Mouse (Mus musculus) thymus, adult 18-20 months (tissue): ENCODE measurements around the gene Mindy4.

ENCODE experiments used
- DNase-seq, 2 experiments: peaks; one replicate each; pipeline ENCODE4 v3.0.0; 2022; ENCODE audit warnings: mixed read lengths in 2 of 2

The Mindy4 gene

DNA sequence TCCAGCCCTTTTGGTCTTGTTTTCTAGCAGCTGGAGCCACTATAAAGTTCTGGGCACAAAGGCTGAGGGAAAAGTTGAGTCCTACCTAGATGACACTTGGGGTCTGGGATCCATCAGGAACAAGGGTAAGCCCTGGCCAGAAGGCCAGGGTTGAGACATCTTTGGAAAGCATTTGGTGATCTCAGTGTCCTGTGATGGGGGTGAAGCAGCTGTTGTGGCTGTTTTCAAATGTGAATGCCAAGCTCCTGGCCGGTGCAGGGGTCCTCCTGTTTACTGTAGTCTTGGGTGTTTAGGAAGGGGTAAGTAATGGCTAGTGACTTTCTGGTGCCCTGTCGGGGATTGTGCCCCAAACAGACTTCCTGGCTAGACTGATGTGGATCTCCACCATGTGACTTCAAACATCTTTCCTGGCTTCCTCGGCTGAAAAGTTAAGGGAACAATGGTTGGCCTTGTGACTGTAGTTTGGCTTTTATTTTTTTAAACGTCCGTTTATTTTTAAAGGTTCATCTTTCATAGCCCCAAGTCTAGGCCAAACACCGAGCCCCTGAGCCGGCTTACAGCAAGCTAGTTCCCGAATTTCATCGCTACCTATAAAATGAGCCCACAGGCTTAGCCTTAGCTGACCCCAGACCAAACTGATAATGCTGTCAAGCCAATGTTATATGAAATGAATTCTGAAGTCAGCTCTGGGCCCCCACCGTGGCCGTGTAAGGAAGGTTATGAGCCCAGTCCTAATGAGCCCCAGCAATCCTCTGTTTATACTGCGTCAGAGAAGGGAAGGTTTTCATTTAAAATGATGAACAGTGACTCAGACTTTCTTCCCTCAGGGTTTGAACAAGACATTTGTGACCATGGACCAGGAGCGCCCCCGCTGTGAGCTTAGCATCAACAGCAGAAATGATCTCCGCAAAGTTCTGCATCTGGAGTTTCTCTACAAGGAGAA lies 7.5 kb downstream of the Mindy4 start:
- DNase-seq = no peak

DNA sequence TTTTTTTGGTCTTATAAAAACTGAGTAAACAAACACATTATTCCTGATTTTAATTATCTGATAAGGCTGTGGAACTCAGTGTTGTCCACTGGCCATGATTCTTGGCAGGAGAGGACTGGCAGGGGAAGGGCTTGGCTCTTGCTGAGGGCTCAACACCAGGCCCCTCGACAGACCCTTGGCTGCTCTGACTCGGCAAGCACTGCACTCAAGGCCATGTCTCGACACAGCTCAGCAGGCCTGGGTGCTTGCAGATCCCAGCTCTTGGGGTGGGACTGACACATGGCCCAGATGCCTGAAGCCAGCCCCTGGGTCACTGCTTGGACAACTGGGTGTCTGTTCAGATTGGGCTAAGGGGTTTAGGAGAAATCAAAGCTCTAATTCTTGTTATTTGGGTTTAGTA lies 11.4 kb downstream of the Mindy4 start:
- DNase-seq = no peak

DNA sequence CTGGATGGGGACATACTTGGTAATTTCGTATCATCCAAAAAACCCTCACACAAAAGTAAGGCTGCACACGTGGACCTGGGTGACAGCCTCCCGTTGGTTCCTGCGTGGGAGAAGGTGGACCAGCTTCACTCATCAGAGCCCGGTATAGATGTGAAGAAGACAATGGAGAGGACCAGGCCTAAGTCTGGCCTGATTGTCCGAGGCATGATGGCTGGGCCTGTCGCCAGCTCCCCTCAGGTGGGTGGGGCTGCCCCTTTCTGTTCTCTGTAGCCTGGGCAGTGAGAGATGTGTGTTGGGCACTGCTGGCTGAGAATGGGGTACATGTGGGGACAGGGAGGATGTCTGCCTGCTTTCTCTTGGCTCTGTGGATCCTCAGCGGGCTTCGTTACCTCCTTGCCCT lies 15.0 kb downstream of the Mindy4 start:
- DNase-seq = no peak

DNA sequence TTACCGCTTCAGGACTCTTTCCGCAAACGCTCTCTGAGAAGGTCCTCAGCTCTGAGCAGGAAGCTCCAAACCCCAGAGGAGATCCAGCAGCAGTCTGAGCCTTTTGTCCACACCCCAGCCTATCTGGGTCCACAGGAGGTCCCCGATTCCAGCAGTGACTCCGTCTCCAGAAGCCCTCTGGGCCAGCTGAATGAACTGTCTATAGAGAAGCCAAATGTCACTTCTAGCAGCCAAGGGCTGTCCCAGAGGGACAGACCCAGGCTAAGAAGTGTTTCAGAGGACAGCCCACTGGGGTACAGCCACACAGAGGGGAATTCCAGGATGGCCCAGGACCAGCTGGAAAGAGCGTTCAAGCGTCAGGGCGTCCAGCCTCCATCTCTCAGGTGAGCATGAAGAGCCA lies 20.8 kb downstream of the Mindy4 start:
- no peak for DNase-seq

DNA sequence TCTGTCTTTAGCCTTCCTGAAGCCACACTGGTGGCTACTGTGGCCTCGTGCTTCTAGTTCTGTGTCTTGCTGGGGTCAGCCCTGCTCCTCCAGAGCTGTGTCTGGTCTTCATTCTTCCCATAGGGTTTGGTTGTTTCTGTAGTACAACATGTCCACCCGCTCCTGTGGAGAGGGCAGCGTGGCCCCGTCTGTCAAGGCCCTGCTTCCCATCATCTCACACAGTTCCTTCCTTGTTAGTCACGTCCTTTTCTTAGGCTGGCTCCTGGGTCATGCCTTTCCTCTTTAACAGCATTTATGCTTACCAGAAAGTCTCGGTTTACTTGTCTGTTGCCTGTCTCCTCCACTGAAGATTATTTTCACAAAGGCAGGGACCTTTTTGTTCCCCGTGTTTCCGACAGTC lies 26.9 kb downstream of the Mindy4 start:
- no peak for DNase-seq

DNA sequence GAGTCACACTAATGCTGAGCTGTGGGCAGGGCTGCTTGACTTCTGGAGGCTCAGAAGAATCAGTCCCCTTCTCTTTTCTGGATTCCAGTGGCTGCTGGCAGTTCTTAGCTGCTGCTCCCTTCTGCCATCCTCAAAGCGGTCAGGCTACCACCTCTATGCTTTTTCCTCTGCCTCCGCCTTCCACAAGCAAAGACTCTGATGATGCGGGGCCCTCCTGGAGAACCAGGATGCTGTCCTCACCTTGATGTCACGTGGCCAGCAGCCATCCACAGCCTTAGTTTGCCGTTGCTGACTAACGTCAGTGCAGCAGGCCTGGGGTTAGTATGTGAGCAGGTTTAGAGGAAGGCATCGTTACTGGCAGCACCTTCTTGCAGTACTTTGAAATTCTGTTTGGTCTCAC lies 28.9 kb downstream of the Mindy4 start:
- DNase-seq = no peak

DNA sequence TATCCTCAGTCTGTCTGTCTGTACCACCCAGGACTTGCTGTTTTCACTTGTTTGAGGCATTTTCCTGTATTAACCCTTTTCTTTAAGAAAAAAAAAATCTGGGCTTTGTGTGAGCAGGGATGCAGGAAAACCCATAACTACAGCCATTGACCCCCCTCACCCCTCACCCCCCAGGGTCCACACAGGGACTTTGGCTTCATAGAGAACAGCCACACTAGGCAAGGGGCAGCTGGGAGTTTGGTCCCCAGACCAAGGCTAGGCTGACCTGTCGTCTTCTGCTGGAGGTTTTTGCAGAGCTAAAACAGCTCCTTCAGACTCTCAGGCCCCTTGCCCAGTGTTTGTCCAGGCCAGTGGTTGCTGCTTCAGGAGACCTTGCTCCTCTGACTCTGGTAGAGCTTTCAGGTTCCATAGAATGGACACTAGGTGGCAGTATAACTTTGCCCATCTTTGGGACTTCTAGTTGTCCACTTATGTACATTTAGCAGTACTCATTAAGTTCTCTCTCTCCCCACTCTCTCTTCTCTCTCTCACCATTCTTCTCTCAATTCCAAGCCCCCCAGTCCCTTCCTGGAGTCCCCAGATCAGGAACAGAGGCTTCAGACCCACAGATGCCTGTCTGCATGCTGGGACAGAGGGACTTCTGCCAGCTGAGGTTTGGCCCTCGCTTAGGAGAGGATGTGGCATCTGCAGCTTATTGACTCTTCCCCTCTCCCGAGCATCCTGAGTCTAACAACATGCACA lies 29.5 kb downstream of the Mindy4 start:
- no peak for DNase-seq

DNA sequence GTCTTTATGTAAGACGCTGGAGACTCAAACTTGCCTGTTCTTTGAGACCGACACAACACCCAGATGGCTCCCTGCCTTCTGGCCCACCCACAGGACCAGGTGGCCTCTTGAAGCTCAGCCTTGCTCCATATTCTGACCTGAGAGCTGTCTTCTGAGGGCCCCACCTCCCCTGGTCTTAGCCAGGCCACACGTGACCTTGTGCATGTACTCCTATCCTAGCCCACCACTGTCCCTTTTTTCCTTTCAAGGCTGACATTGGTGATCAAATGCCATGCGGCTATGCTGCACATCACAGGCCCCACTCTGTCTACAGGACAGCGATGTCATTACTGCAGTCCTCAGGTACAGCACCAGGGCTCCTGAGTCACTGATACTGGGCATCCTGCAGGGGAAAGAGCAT lies 30.1 kb downstream of the Mindy4 start:
- DNase-seq = no peak

DNA sequence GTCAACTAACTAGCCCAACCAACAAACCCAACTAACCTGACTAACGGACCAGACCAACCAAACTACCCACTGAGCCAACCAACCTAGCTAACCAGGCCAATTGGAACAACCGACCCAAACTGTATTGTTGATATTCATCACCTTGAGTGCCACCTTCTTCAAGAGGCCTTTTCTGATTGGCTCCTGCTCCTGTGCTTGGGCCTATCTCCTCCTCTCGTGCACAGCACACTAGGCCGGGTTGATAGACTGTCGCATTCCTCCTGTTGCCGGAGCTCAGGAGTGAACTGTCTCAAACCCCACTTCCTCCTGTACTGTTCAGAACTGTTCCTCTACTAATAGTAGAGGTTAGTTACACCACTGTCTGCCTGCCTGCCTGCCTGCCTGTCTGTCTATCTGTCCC lies 31.5 kb downstream of the Mindy4 start:
- DNase-seq = no peak

DNA sequence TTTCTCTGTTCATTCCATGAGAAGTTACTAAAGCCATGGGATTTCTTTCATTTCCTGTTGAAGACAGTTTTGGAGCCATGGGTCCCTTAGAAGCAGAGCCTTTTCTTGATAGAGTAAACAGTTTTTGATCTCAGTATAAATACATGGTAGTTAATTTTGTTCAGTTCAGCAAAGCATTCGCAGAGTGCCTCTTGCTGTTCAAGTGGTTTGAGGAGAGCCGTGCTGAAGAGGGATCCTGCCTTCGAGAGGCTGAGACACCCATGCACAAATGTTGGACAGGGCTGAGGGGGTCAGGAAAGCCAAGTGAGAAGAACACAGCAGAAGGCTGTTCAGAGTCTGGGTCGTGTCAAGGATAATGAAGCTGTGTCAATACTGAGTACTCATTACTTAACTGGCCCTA lies 32.5 kb downstream of the Mindy4 start:
- no peak for DNase-seq

DNA sequence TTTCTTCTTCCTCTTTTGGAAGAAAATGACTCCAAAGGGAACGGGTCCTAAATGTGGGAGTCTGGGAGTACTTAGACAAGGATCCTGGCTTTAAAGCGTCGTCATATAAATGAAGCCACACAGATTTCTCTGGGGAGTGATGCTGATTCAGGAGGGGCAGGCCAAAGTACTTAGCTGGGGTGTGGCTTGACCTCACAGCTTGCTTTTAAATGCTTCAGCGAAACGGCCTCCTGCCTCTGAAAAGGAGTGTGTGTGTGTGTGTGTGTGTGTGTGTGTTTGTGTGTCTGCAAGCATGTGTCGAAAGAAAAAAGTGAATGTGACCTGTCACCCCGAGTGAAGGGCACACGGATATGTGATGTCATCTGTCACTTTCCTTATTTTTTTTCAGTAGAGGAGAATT lies 36.7 kb downstream of the Mindy4 start:
- DNase-seq = no peak

DNA sequence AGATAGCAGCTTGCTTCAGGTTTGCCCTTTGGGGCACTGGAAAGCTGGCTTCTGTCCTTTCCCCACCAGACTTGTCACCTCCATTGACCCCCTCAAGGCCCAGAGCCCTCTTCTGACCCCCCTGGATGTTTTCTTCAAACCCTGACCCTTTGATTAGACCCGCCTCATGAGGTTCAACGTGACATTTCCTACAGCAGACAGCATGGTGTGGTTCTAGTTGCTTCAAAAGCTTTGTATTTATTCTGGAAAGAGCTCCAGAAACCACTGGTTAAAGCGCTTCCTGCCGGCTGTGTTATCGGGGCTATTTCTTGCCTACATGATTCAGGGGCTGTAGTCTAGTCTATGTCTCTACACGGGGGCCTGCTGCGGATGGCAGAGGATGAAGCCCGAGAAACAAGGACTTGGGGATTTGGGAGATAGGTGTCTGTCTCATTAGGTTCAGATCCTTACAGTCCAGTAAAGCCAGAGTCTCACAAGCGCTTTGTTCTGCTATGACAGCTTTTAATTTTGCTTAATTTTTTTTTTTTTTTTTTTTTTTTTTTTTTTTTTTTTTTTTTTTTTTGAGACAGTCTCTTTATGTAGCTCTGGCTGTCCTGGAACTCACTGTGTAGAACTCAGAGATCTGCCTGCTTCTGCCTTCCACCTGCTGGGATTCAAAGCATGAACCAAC lies 37.5 kb downstream of the Mindy4 start:
- no peak for DNase-seq

DNA sequence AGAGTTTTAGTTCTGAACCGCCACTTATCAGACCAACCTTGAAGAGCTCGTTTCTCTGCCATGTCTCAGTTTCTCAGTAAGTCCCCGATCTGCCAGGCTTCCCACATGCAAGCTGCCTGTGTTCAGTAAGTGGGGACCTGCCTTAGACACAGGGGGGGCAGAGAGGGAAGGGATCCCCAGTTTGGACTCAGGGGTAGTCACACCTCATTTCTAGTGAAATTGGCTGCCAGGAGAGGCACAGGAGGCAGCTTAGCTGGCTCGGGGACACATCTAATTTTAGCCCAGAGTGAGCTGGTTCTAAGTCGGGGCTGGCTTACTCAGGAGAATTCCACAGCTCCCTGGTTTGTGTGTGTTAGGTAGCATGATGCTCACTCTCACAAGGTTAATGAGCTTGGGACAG lies 38.3 kb downstream of the Mindy4 start:
- no peak for DNase-seq

DNA sequence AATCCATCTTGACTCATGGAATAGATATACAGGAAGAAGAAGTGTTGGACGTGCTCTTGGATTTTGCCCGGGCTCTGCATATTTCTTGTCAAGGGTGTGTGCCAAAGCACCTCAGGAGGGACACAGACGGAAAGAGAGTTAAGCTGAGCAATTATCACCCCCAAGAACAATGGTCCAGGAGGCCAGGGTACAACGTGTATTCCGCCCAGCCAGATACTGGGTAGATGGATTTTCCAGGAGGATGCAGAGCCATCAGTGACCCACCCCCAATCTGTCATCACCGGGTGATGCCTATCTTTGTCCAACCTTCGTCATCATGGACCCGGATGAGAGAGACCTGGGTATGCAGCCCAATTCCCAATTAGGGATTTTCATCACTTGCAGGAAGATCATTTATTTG lies 42.5 kb downstream of the Mindy4 start:
- DNase-seq = no peak

DNA sequence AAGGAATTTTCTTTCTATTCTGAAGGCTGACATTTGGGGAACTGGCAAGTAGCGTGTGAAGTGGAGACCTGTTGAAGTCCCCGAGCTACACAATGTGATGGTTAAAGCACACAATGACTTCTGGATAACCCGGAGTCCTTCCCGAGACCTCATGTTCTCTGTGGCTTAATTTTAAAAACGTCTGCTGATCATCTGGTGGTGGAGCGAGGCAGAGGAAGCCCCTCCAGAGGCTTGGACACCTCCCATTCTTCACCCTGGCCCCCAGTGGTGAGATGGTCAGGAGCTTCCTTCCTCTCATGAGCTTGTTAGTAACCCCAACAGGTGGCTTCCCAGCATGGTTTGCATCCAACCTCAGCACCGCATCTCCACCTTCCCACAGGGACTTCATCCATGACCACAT lies 43.3 kb downstream of the Mindy4 start:
- no peak for DNase-seq

DNA sequence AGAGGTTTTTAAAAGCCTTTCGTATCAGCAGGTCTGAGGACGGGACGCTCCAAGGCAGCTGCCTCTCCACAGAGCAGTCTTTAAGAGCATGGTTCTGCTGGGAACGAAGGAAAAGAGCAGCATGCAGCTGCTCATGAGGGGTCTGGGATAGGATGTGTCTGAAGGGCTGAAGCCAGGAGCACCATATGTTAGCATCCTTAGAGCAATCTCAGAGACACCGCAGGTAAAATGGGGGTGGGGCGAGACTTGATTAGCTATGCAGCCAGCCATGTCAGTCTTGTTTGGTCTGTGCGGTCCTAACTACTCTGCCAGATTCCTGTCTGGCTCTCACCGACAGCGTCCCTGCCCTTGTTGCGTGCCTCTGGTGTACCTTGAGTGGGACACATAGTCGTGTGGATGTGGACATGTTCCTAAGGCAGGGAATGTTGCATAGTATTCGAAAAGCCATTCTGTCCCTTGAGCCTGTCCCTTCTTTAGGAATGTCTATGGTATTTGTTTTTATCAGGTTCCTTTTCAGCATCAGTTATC lies 43.8 kb downstream of the Mindy4 start:
- DNase-seq = no peak

DNA sequence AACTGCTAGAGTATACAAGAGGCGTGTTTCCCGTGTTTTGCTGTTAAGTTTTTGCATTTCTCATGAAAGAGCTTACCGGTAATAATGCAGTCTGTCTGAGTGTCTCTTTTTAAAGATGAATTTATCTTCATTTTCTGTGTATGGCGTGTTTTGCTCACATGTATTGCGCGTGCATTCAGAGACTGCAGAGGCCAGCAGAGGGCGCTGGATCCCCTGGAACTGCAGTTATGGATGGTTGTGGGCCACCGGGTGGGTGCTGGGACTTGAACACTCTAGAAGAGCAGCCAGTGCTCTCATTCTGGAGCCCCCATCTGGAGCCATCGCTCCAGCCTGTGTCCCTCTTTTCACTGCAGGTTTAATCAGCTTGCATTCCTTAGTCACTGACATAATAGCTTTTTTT lies 46.1 kb downstream of the Mindy4 start:
- no peak for DNase-seq

DNA sequence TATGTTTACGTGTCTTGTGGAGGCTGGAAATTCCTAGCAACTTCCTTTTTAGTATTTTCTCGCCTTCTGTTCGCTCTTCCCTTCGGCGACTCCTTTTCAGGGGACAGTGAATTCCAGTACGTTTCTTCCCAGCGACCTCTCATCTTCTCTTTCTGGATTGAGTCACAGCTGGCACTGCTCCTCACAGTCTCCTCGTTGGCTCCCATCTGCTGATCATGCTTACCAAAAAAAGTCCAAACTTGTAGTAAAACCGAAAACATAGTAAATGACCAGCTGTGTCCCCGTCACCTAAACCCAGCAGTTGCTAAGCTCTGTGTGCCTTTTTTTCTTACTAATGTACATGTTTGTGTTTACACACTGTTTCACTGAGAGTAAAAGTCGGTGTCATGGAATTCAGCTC lies 47.6 kb downstream of the Mindy4 start:
- DNase-seq = no peak

DNA sequence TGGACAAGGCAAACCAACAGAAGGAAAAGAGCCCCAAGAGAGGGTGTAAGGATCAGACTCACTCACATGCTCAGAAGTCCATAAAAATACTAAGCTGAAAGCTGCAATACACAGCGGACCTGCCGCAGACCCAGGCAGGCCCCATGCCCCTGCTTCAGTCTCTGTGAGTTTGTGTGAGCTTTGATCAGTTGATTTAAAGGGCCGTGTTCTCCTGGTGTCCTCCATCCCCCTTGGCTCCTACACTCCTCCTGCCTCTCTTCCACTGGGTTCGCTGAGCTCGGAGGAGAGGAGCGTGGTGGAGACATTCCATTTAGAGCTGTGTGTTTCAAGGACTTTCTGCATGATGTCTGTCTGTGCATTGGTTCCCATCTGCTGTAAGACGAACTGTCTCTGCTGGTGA lies 48.4 kb downstream of the Mindy4 start:
- no peak for DNase-seq

DNA sequence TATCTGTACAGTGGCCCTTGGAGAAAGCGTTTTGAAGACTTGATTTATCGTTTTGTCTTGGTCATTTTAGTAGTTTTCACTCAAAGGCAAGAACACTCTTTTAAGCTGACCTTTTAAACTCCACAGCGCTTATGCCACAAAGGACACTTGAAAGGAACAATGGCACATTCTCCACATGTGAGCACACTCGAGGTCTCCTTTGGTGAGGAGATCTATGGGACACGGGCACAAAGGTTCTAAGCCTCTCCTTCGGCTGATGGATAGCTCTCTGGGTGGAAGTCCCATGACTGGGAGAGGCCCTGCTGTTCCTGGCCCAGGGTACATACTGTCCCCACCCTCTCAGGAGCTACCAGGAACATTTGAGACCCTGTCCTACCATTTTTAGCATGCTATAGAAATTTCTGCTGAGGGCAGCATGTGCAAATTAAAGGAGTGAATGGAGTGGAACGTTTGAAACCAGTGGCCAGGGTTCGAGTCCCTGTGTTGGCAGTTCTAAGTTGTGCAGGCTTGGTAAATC lies 49.6 kb downstream of the Mindy4 start:
- no peak for DNase-seq

DNA sequence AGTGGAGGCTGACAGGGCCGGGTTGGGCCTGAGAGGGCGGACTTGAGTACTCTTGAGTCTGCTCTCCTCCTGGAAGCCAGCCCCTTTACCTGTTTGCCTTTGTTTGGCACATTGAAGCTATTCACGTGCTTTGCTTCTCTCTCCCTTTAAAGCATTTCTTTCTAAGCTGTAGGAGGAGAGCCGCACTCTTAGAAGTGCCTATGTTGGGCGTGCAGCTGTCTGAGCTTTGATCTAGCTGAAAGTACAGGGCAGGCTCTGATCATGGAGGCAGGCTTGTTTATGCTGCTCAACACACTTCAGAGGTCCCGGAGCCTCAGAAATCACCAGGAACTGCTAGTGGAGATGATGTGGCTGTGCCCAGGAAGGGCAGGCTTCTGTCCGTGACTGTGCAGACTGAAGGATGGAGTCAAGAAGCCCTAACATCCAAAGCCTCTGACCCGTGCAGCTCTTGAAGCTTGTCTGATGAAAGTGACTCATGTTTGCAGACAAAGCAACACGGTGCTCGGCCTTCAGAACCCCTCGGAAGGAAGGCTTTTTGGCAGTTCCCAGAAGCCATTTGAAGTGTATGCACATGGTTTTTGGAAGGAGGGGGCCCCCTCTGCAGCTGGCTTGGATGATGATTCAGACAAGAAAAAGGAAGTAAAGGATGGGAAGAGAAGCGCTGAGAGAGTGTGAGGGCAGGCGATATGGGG lies 53.5 kb downstream of the Mindy4 start:
- peak; percentile 12 to 49 for DNase-seq

DNA sequence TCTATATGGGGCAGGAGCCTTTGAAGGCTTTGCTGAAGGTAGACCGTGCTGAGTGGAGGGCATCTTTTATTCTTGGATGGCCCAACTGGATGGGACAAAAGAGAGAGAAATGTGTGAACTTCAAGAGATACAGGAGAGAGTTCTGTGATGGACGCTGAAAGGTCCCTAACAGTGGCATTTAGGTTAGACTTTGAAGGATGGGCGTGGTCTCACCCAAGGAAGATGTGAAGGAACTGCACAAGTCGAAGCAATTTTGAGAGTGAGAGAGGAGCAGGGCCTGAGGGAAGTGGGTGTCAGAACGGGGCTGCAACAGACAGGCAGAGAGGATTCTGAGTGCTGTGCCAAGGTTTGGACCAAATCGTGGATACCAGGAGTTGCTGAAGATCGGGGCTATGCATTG lies 54.1 kb downstream of the Mindy4 start:
- no peak for DNase-seq
